Mouse (Mus musculus): Measurements from ENCODE around the gene Rbfox3.

DNA sequence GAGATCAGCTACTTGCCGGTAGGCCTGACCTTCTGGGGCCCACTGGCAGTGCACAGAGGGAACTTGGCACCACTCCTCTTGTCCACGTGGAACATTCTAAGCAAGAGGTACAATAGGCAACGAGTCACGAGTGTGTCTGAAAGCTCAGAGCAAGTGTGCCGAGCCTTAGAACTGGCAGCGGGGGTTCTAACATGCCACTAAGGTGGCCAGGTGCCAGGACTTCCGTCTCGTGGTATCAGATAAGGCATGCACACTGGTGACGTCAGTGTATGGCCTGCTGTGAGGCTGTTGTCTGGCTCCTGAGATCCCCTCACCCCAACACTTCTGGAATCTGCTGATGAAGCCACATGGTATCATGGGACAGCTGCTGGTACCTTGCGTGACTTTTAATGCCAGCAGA, 162.8 kb downstream of the Rbfox3 start:
- TF ChIP-seq CTCF (IDR thresholded peaks at IDR 0.05) = no peak
- TF ChIP-seq EP300 (IDR thresholded peaks at IDR 0.05) = no peak

All from lung, postnatal 0 days (tissue).